Comparison of ENCODE assay signal across 8 mouse cellular contexts in genomic region chr10:80576351-80577194, GRCm38 (mm10). TPM values are rescaled to one million over a fixed set of nuclear protein-coding genes. Genes with fewer than 3 reads are reported as not detected.
DNase-seq lines count a peak whose midpoint lies in the region; ATAC-seq and TF ChIP-seq lines count a peak whose summit lies in the region.

No protein-coding gene starts in this region.

- H3K4me3 ChIP-seq in heart, adult 2 months: peak overlapping the region; percentile 84

- peaks cover 2% of the 10 kb centered on the region; the same call in 1 of the 2 replicates for H3K79me2 ChIP-seq in heart, adult 2 months (replicated peaks; ENCODE audit: control insufficient read depth, insufficient read depth, low read length)

- DNase-seq in right cerebral cortex, adult 18-20 months: peak; percentile 61
- DNase-seq in right cerebral cortex, postnatal 36 days (ENCODE audit: low spot score in 2 of 2): no peak
- peak; percentile 67 for DNase-seq in cerebellum, adult 8-10 months
- peak; percentile 71 to 78 for DNase-seq in heart, adult 2 months
- DNase-seq in kidney, adult 9 months: peak; percentile 57
- DNase-seq in lung, postnatal 10 days: peak; percentile 70
- DNase-seq in spleen, adult 12 weeks (ENCODE audit: low spot score): peak; percentile 66

- peak overlapping the region; percentile 89 for H3K27ac ChIP-seq in heart, adult 2 months

- no peaks in the 10 kb centered on the region for H3K27me3 ChIP-seq in heart, adult 2 months (ENCODE audit: control insufficient read depth, insufficient read depth, low read length)

- TF ChIP-seq POLR2A in heart, adult 2 months (IDR thresholded peaks at IDR 0.05; ENCODE audit: insufficient read depth, low read depth, low read length): no peak

- WGBS in heart, adult 2 months: under 1% methylated on average over 95 of the region's 96 CpGs

- peak; percentile 24 for TF ChIP-seq CTCF in heart, adult 2 months (IDR thresholded peaks at IDR 0.05)

- intact Hi-C loops in heart, adult 2 months (cut with DNase I): loop anchor here (2.0 kb wide), 1 partner anchor 46 kb away; the partner anchor contains the start of gene Csnk1g2

- no peaks in the 10 kb centered on the region for H3K36me3 ChIP-seq in heart, adult 2 months (ENCODE audit: control insufficient read depth, insufficient read depth, low read length)

- no peak for ATAC-seq in activated CD4-positive, CD25-positive, alpha-beta regulatory T cell, adult 4 months

- H3K9ac ChIP-seq in heart, adult 2 months (ENCODE audit: low read depth, low read length): peak overlapping the region; percentile 98

- TF ChIP-seq EP300 in heart, adult 2 months (IDR thresholded peaks at IDR 0.05; ENCODE audit: insufficient read depth, low read depth, low read length): no peak

- H3K4me1 ChIP-seq in heart, adult 2 months (ENCODE audit: control insufficient read depth, insufficient read depth, low read length): peaks cover 7% of the 10 kb centered on the region

RNA-seq across cellular contexts. Expression of gene Klf16, which starts 0.5 kb away (rescaled TPM):
- total RNA-seq in heart, adult 2 months (2021): 1 to 10 TPM; 4.0 to 4.4 TPM
- 3.6 and 5.5 TPM in 2 replicates for polyA plus RNA-seq in heart, adult 2 months (2012; rRNA removed)
- 1 to 10 TPM; 5.2 to 8.1 TPM for polyA plus RNA-seq in activated CD4-positive, CD25-positive, alpha-beta regulatory T cell, adult 4 months (2017; shearing (Covaris generic))

RNA-seq across cellular contexts. Expression of gene Abhd17a, which starts 13.6 kb away (rescaled TPM):
- 10 to 100 TPM; 40.2 to 46.9 TPM for total RNA-seq in heart, adult 2 months (2021)
- 67.3 and 80.0 TPM in 2 replicates for polyA plus RNA-seq in heart, adult 2 months (2012; rRNA removed)
- 10 to 100 TPM in 1 of 2 experiments, 1 to 10 TPM in 1; 9.4 to 11.8 TPM for polyA plus RNA-seq in activated CD4-positive, CD25-positive, alpha-beta regulatory T cell, adult 4 months (2017; shearing (Covaris generic))

RNA-seq across cellular contexts. Expression of gene Rexo1, which starts 15.2 kb away (rescaled TPM):
- 10 to 100 TPM; 11.6 to 12.3 TPM for total RNA-seq in heart, adult 2 months (2021)
- polyA plus RNA-seq in heart, adult 2 months (2012; rRNA removed): 19.5 and 19.8 TPM in 2 replicates
- 10 to 100 TPM; 13.0 to 13.4 TPM for polyA plus RNA-seq in activated CD4-positive, CD25-positive, alpha-beta regulatory T cell, adult 4 months (2017; shearing (Covaris generic))

RNA-seq across cellular contexts. Expression of gene Scamp4, which starts 26.1 kb away (rescaled TPM):
- 10 to 100 TPM; 20.8 to 26.9 TPM for total RNA-seq in heart, adult 2 months (2021)
- polyA plus RNA-seq in heart, adult 2 months (2012; rRNA removed): 58.9 and 60.5 TPM in 2 replicates
- 100 to 1,000 TPM; 104 to 107 TPM for polyA plus RNA-seq in activated CD4-positive, CD25-positive, alpha-beta regulatory T cell, adult 4 months (2017; shearing (Covaris generic))

RNA-seq across cellular contexts. Expression of gene Adat3, which starts 26.1 kb away (rescaled TPM):
- total RNA-seq in heart, adult 2 months (2021): 1 to 10 TPM in 1 of 2 experiments, under 1 TPM in 1; 0.60 to 1.1 TPM
- 1.0 and 2.5 TPM in 2 replicates for polyA plus RNA-seq in heart, adult 2 months (2012; rRNA removed)
- polyA plus RNA-seq in activated CD4-positive, CD25-positive, alpha-beta regulatory T cell, adult 4 months (2017; shearing (Covaris generic)): 1 to 10 TPM; 2.5 to 3.7 TPM

Comparison
In these comparisons a context has a peak if more than half of its experiments do, and no peak if none do; other contexts are left out.
1. DNase-seq: peak in right cerebral cortex, adult 18-20 months (single experiment), cerebellum, adult 8-10 months (single experiment), heart, adult 2 months (2 of 2), kidney, adult 9 months (single experiment), lung, postnatal 10 days (single experiment) and spleen, adult 12 weeks (single experiment); none in right cerebral cortex, postnatal 36 days (0 of 2).